Mouse (Mus musculus) right cerebral cortex, postnatal 14 days (tissue): ENCODE data around the gene Tmem273.

Experiments
- DNase-seq: peaks from one replicate; pipeline ENCODE4 v3.0.0; 2022

Tmem273 gene

DNA sequence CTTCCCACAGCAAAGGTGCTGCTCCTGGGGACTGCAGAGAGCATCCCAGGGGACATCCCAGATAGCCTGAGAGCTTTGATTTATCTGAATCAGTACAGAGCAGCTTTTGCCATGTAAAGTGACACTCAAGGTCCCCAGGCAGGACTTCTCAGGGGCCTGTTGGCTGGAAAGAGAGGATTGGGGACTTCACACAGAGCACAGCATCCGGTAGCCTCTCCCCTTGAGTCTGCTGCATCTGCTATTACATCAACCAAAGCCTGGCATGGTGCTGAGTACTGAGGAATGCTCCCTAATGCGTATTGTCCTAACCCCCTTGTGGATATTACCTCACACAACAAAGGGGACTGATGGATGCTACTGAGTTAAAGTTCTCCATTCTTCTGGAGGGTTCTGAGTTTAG is 75.9 kb downstream of the Tmem273 start:
- DNase-seq = no peak

- no peak for DNase-seq
Measured at GRCm38 (mm10) chr14:32865331-32865730, 79.6 kb downstream of the Tmem273 start.
